Mouse (Mus musculus) heart, postnatal 0 days (tissue): ENCODE data around the gene Serpinf2.

Source experiments
- CTCF ChIP-seq: IDR thresholded peaks from 2 replicates; pipeline ENCODE4 v1.5.1; 2016; ENCODE audit warnings: antibody characterized with exemption, control low read depth, low read depth
- EP300 ChIP-seq: IDR thresholded peaks from 2 replicates; pipeline ENCODE4 v1.6.1; 2016; ENCODE audit warnings: antibody characterized with exemption, low read depth

GRCm38 (mm10) chr11:75423091-75423490, 16.3 kb downstream of the Serpinf2 start:
- TF ChIP-seq EP300: no peak
- TF ChIP-seq CTCF: no peak
